Mouse (Mus musculus) forebrain, embryonic 15.5 days (tissue): Measurements from ENCODE around the gene Tnc. TPM values are rescaled to one million over a fixed set of nuclear protein-coding genes. Genes with fewer than 3 reads are reported as not detected.

Experiments
- polyA plus RNA-seq: library from polyadenylated mRNA; unstranded; fragments of >200 nt; fragmentation: Nextera tagmentation; extraction: Ambion mirVana; gene quantifications from 2 replicates; pipeline ENCODE4 v1.2.1, GENCODE M21; 2015

Tnc gene
- polyA plus RNA-seq, 1 experiment from 2014 or later = 38.7 TPM

Other genes starting within 250 kb of the Tnc start
- gene Tnfsf8, start 185.7 kb downstream of the Tnc start, polyA plus RNA-seq = 0.05 and 0.15 TPM in 2 replicates